Mouse (Mus musculus): Measurements from ENCODE around the gene Kbtbd7. TPM values are rescaled to one million over a fixed set of nuclear protein-coding genes. Genes with fewer than 3 reads are reported as not detected.

Gene Kbtbd7
- polyA plus RNA-seq, 1 experiment from 2014 or later = 6.2 TPM

DNA sequence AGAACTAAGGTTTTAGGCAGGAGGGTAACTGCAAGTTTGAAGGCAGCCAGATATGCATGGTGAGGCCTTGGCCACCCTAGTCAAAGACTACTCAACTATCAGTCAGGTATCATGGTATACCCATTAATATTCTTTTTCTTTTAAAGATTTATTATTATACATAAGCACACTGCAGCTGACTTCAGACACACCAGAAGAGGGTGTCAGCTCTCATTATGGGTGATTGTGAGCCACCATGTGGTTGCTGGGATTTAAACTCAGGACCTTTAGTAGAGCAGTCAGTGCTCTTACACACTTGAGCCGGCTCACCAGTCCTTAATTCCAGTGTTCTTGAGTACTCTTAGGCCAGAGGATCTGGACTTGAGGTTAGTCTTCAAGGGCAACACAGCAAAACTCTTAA lies 34.1 kb downstream of the Kbtbd7 start:
- no peak overlapping the region for H3K9ac ChIP-seq
- H3K4me3 ChIP-seq = no peak overlapping the region
- H3K27me3 ChIP-seq (replicated peaks) = no peaks in the 10 kb centered on the region
- H3K4me2 ChIP-seq = no peak overlapping the region
- H3K9me3 ChIP-seq (replicated peaks) = no peaks in the 10 kb centered on the region
- peaks cover 47% of the 10 kb centered on the region for H3K36me3 ChIP-seq
- WGBS (ENCODE audit: insufficient replicate concordance) = 91% methylated on average over 1 of the region's 1 CpGs
- no peak for ATAC-seq
- H3K4me1 ChIP-seq = peaks cover 23% of the 10 kb centered on the region
- H3K27ac ChIP-seq = no peak overlapping the region

DNA sequence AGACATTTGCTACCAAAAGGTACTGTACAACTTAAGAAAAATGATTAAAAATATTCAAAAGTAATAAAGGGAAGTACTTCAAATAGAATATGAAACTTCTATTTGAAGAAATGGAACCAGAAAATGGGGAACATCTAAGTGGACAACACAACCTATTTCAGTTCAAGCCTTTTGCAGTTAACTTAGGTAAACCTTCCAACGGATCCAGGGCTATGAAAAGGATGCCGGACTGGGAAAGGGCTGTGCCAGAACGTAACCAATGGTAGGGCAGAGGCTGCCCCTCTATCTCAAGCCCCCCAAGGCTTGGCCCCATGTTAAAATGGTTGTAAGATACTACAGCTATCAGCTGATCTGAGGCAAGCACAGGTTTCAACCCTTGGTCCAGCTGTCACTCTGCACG lies 34.7 kb downstream of the Kbtbd7 start:
- H3K4me1 ChIP-seq = peaks cover 23% of the 10 kb centered on the region
- 91% methylated on average over 4 of the region's 4 CpGs for WGBS (ENCODE audit: insufficient replicate concordance)
- H3K27ac ChIP-seq = no peak overlapping the region
- no peak overlapping the region for H3K4me2 ChIP-seq
- H3K9me3 ChIP-seq (replicated peaks) = no peaks in the 10 kb centered on the region
- H3K36me3 ChIP-seq = peaks cover 52% of the 10 kb centered on the region
- ATAC-seq = no peak
- H3K27me3 ChIP-seq (replicated peaks) = no peaks in the 10 kb centered on the region
- H3K4me3 ChIP-seq = no peak overlapping the region
- no peak overlapping the region for H3K9ac ChIP-seq

DNA sequence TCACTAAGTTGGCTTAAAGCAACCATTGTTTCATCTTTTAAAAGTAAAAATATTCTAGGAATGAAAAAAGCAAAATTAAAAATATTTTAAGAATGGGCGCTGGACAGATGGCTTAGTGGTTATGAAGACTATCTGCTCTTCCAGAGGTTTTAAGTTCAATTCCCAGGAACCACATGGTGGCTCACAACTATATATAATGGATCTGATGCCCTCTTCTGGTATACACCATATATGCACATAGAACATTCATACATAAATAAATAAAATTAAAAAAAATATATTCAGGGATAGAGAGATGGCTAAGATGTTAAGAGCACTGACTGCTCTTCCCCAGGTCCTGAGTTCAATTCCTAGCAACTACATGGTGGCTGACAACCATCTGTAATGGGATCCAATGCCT lies 39.3 kb downstream of the Kbtbd7 start:
- Histone ChIP-seq H3K4me3 (no peak overlapping the region), H3K27me3 (replicated peaks) (no peaks in the 10 kb centered on the region), H3K27ac (no peak overlapping the region), H3K36me3 (peaks cover 85% of the 10 kb centered on the region), H3K4me1 (no peaks in the 10 kb centered on the region), H3K9me3 (replicated peaks) (no peaks in the 10 kb centered on the region), H3K9ac (no peak overlapping the region), H3K4me2 (no peak overlapping the region)
- no peak for ATAC-seq
- WGBS (ENCODE audit: insufficient replicate concordance) = 76% methylated on average over 1 of the region's 1 CpGs

DNA sequence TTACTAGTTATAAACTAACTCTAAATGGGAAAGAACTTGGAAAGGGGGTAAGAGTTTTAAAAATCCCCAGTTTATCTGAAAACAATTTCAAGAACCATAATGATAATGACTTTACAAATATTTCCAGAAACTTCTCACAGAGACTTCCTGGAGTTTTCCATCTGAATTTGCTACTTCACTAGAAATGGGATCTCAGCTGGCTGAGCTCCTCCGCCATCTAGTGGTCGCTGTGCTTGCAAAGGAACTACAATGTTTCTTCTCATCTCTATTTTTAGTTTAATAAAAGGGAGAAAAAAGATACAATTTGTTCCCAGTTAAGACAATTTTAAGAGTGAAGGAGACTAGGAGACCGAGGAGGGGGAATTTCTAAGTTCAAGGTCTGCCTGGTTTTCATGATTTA lies 41.3 kb downstream of the Kbtbd7 start:
- Histone ChIP-seq H3K4me2 (no peak overlapping the region), H3K27me3 (replicated peaks) (no peaks in the 10 kb centered on the region), H3K36me3 (peaks cover 88% of the 10 kb centered on the region), H3K9ac (no peak overlapping the region), H3K4me3 (no peak overlapping the region), H3K27ac (no peak overlapping the region), H3K4me1 (no peaks in the 10 kb centered on the region), H3K9me3 (replicated peaks) (no peaks in the 10 kb centered on the region)
- ATAC-seq = no peak
- 20% methylated on average over 3 of the region's 3 CpGs for WGBS (ENCODE audit: insufficient replicate concordance)

DNA sequence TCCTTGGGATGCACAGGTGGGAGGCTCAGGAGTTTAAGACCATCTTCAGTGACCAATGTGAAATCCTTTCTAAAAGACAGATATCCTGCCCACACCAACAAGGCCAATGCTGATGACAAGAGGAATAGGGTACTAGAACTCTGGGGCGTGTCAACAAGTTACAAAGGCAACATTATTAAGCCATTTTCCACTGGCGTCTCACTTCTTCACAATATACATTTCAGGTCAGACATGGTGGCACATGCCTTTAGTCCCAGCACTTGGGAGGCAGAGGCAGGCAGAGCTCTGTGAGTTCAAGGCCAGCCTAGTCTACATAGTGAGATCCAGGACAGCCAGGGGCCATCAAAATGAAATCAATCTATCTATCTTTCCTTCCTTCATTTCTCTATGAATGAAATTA lies 47.1 kb downstream of the Kbtbd7 start:
- H3K4me3 ChIP-seq = no peak overlapping the region
- ATAC-seq = no peak
- no peaks in the 10 kb centered on the region for H3K9me3 ChIP-seq (replicated peaks)
- 0 out of 2 replicates have a peak, but pooled peaks cover 6% of the 10 kb centered on the region for H3K4me1 ChIP-seq
- no peaks in the 10 kb centered on the region for H3K27me3 ChIP-seq (replicated peaks)
- no peak overlapping the region for H3K4me2 ChIP-seq
- 89% methylated on average over 2 of the region's 2 CpGs for WGBS (ENCODE audit: insufficient replicate concordance)
- no peak overlapping the region for H3K27ac ChIP-seq
- H3K36me3 ChIP-seq = peaks cover 96% of the 10 kb centered on the region
- no peak overlapping the region for H3K9ac ChIP-seq

Other genes starting within 250 kb of the Kbtbd7 start
- gene Zfp957, start 179.1 kb upstream of the Kbtbd7 start, polyA plus RNA-seq (2016; fragmentation: Nextera tagmentation; extraction: Ambion mirVana) = not detected in 2 replicates
- gene Rgcc, start 124.9 kb upstream of the Kbtbd7 start, polyA plus RNA-seq (2016; fragmentation: Nextera tagmentation; extraction: Ambion mirVana) = 302 and 307 TPM in 2 replicates
- gene Naa16, start 35.7 kb upstream of the Kbtbd7 start, polyA plus RNA-seq (2016; fragmentation: Nextera tagmentation; extraction: Ambion mirVana) = 42.0 and 45.5 TPM in 2 replicates
- 6.7 and 7.3 TPM in 2 replicates for gene Mtrf1, start 28.7 kb upstream of the Kbtbd7 start, polyA plus RNA-seq (2016; fragmentation: Nextera tagmentation; extraction: Ambion mirVana)
- 3.9 TPM in 2 replicates for gene Kbtbd6, start 25.3 kb downstream of the Kbtbd7 start, polyA plus RNA-seq (2016; fragmentation: Nextera tagmentation; extraction: Ambion mirVana)
- 18.9 and 21.2 TPM in 2 replicates for gene Elf1, start 54.7 kb downstream of the Kbtbd7 start, polyA plus RNA-seq (2016; fragmentation: Nextera tagmentation; extraction: Ambion mirVana)
- gene Wbp4, start 55.0 kb downstream of the Kbtbd7 start, polyA plus RNA-seq (2016; fragmentation: Nextera tagmentation; extraction: Ambion mirVana) = 22.4 and 23.5 TPM in 2 replicates
- 57.7 and 63.2 TPM in 2 replicates for gene Sugt1, start 161.2 kb downstream of the Kbtbd7 start, polyA plus RNA-seq (2016; fragmentation: Nextera tagmentation; extraction: Ambion mirVana)
- gene Cnmd, start 235.7 kb downstream of the Kbtbd7 start, polyA plus RNA-seq (2016; fragmentation: Nextera tagmentation; extraction: Ambion mirVana) = not detected in 2 replicates